Mouse (Mus musculus) embryonic facial prominence, embryonic 10.5 days (tissue): Measurements from ENCODE around the gene Gm10840. TPM values are rescaled to one million over a fixed set of nuclear protein-coding genes. Genes with fewer than 3 reads are reported as not detected.
A peak's percentile ranks its signal among the peaks of the same experiment; 100 is the strongest.
"Not testable (repeated sequence)": the region's sequence is repeated elsewhere in the genome, so short reads cannot be mapped to it uniquely, and the experiment has no call there.

Experiments used
- DNase-seq: peaks from one replicate; pipeline ENCODE4 v3.0.0-alpha.2; 2017; ENCODE audit warnings: low spot score
- H3K27ac ChIP-seq: fragments of 300-500 bp; sonication (generic); replicated peaks from 2 replicates; pipeline ENCODE4 v1.5.1; 2016; ENCODE audit warnings: mild to moderate bottlenecking
- H3K27me3 ChIP-seq: fragments of 300-500 bp; sonication (generic); replicated peaks from 2 replicates; pipeline ENCODE4 v1.6.1; 2016; ENCODE audit warnings: low read depth, mild to moderate bottlenecking; ENCODE audit not compliant: poor library complexity, severe bottlenecking
- H3K36me3 ChIP-seq: fragments of 300-500 bp; sonication (generic); replicated peaks from 2 replicates; pipeline ENCODE4 v1.6.1; 2016; ENCODE audit warnings: mild to moderate bottlenecking, moderate library complexity
- H3K4me1 ChIP-seq: fragments of 300-500 bp; sonication (generic); 2 replicates; pipeline ENCODE4 v1.6.1; 2016
- H3K4me3 ChIP-seq: fragments of 300-500 bp; sonication (generic); 2 replicates; pipeline ENCODE4 v1.5.1; 2016; ENCODE audit warnings: mild to moderate bottlenecking, moderate library complexity
- H3K9me3 ChIP-seq: fragments of 300-500 bp; sonication (generic); 2 replicates; pipeline ENCODE4 v1.6.1; 2016; ENCODE audit warnings: mild to moderate bottlenecking
- WGBS: fragments of 180-500 bp; shearing (Covaris S2); methylation state at CpG from one replicate; pipeline ENCODE4 v1.1.7; 2016; 5-methylcytosine and 5-hydroxymethylcytosine counted together
- polyA plus RNA-seq: library from polyadenylated mRNA; unstranded; fragments of >200 nt; fragmentation: Nextera tagmentation; extraction: Ambion mirVana; gene quantifications from 2 replicates; pipeline ENCODE4 v1.2.1, GENCODE M21; 2016

The Gm10840 gene
- polyA plus RNA-seq: 1.5 TPM in 1 of 2 replicates, not detected in the other

DNA sequence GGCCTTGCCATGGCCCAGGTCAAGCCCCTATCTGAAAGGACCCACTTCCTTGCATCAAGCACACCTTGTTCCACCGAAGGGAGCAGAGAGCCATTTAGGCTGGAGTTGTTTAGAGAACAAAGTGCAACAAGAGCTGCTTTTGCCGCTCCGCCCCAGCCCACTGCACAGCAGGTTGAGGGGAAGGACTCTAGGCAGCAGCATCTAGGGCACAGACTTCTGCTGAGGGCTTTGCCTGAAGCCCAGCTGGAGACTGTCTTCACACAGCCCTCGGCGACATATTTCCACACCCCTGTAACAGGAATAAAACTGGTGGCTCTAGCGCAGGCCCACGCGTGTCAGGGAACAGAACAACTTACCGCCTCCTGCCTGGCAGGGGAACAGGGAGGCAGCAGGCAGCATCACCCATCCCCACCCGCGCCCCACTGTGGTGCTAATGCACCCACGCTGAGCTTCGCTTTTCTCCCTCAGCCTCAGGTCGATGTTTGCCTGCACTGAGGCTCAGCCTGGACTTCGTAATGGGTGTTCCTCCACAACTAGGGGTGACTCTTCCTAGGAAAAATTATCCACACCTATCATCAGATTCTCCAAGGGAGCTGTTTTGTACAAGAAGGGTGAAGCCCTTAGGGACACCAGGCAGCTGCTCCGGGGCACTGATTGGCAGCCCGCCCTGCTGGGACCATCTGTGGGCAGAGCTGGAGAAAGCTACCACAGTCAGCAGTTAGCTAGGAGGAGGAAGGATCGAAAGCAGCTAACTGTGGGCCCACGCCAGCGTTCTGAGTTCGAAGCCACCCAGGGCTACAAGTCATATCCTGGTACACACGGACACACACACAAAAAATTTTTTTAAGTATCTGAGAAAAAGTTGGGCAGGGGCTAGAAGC is at the start of gene Gm10840, which contains the start of gene Limd2:
Gene Gm10840 (plus strand): TSS at position 10 of the 881 bp plus-strand sequence.
Gene Limd2 (minus strand): TSS at position 20 of the 881 bp plus-strand sequence.
- Histone ChIP-seq H3K36me3 (peaks cover 73% of the 10 kb centered on the region), H3K27me3 (no peaks in the 10 kb centered on the region), H3K27ac (peak within 1 kb of the TSS; percentile 99), H3K4me1 (peaks cover 54% of the 10 kb centered on the region), H3K9me3 (no peaks in the 10 kb centered on the region), H3K4me3 (peak within 1 kb of the TSS; percentile 90)
- peak; percentile 75 for DNase-seq
- WGBS: 27% methylated on average over 22 of the region's 22 CpGs

DNA sequence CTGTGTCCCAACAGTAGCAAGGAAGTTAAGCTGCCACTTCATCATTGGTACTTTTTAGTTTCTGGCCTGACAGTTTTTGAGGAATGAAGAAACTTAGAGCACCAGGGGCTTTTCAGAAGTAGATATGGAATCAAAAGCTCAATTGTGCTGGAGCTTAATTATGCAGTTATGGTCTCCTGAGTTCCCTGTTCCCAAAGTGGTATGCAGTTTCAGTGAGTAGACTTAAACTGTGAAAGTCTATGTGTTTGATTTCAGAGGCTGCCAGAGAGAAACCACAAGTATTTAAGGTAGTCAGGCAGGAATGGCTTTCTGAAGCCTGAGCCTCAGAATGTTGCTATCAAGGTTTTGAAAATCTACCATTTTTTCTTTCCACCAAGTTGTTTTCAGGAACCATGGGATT is 49.0 kb upstream of the Gm10840 start:
- H3K4me3 ChIP-seq: no peak overlapping the region
- no peaks in the 10 kb centered on the region for H3K9me3 ChIP-seq
- no peaks in the 10 kb centered on the region for H3K27me3 ChIP-seq
- no peak for DNase-seq
- H3K27ac ChIP-seq: no peak overlapping the region
- no peaks in the 10 kb centered on the region for H3K4me1 ChIP-seq
- H3K36me3 ChIP-seq: peaks cover 58% of the 10 kb centered on the region

DNA sequence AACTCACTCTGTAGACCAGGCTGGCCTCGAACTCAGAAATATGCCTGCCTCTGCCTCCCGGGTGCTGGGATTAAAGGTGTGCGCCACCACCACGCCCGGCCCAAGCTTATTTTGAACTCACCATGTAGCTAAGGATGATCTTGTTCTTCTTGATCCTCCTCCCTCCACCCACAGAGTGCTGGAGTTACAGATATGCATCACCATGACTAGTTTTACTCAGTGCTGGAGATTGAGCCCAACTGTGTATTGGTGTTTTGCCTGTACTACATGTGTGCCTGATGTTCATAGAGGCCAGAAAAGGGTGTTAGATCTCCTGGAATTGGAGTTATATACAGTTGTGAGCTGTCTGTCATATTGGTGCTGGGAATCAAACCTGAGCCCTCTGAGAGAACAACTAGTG is 38.4 kb upstream of the Gm10840 start:
- whole genome bisulfite sequencing: 94% methylated on average over 5 of the region's 5 CpGs
- no peaks in the 10 kb centered on the region for H3K9me3 ChIP-seq
- peaks cover 91% of the 10 kb centered on the region for H3K36me3 ChIP-seq
- H3K4me3 ChIP-seq: no peak overlapping the region
- H3K4me1 ChIP-seq: no peaks in the 10 kb centered on the region
- DNase-seq: no peak
- H3K27ac ChIP-seq: no peak overlapping the region
- H3K27me3 ChIP-seq: no peaks in the 10 kb centered on the region

DNA sequence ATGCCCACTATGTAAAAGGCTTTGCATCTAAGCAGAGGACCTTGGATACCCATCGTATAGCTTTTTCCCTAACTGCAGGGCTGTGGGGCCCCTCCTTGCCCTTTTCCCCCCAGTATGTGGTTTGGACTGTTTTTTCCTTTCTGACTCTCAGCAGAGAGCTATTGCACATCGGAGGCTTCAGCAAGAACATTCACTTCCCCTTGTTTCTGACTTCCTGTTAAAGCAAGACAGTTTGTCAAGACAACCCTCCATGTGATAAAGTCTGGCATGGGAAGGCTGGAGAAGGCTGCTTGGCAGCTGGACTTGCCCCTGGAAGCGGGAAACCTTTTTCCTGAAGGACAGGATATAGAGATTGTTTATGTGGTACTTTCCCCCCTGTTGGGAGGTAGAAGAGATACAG is 37.9 kb upstream of the Gm10840 start:
- DNase-seq: no peak
- Histone ChIP-seq H3K9me3 (no peaks in the 10 kb centered on the region), H3K36me3 (peaks cover 86% of the 10 kb centered on the region)

DNA sequence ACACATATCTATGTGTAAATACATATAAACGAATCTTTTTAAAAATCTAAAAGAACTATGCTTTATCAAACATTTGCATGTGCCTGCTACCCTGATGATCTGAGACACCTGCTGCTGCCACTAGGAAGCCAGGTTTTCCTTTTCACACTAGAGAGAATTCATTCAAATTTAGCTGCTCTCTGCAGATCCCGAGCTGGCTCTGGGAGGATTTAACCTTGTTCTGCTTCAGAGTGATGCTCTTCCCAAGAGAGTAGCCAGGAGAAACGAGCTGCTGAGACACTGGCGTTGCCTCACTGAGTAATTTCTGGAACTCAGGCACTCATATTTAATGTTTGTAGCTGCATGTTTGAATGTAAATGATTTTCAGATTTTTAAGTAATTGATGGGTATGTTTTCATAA is 35.9 kb upstream of the Gm10840 start:
- no peak for DNase-seq
- no peak overlapping the region for H3K27ac ChIP-seq
- peaks cover 85% of the 10 kb centered on the region for H3K36me3 ChIP-seq
- H3K4me3 ChIP-seq: no peak overlapping the region
- H3K4me1 ChIP-seq: no peaks in the 10 kb centered on the region
- H3K27me3 ChIP-seq: no peaks in the 10 kb centered on the region
- WGBS: 80% methylated on average over 4 of the region's 4 CpGs
- no peaks in the 10 kb centered on the region for H3K9me3 ChIP-seq

More for the DNA sequence above, 37.9 kb upstream of the Gm10840 start:
- 90% methylated on average over 3 of the region's 3 CpGs for WGBS
- Histone ChIP-seq H3K4me1 (no peaks in the 10 kb centered on the region), H3K27ac (no peak overlapping the region), H3K27me3 (no peaks in the 10 kb centered on the region), H3K4me3 (no peak overlapping the region)

DNA sequence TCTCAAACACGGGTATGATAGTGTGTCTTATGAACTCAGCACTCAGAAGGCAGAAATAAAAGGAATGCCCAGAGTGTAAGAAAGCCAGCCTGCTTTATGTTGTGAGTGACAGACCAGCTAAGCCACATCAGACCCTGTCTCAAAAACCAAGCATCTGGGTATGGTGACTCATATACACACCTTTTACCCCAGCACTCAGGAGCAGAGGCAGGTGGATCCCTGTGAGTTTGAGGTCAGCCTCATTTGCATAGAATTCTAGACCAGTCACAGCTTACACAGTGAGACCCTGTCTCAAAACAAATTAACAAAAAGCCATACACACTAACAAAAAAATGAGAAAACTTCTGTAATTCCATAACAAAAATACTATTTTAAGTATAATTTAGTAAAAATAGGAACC is 34.8 kb upstream of the Gm10840 start:
- Histone ChIP-seq H3K4me1 (no peaks in the 10 kb centered on the region), H3K4me3 (no peak overlapping the region), H3K36me3 (peaks cover 87% of the 10 kb centered on the region), H3K27me3 (no peaks in the 10 kb centered on the region), H3K9me3 (no peaks in the 10 kb centered on the region), H3K27ac (no peak overlapping the region)
- 77% methylated on average over 1 of the region's 1 CpGs for WGBS
- DNase-seq: no peak

DNA sequence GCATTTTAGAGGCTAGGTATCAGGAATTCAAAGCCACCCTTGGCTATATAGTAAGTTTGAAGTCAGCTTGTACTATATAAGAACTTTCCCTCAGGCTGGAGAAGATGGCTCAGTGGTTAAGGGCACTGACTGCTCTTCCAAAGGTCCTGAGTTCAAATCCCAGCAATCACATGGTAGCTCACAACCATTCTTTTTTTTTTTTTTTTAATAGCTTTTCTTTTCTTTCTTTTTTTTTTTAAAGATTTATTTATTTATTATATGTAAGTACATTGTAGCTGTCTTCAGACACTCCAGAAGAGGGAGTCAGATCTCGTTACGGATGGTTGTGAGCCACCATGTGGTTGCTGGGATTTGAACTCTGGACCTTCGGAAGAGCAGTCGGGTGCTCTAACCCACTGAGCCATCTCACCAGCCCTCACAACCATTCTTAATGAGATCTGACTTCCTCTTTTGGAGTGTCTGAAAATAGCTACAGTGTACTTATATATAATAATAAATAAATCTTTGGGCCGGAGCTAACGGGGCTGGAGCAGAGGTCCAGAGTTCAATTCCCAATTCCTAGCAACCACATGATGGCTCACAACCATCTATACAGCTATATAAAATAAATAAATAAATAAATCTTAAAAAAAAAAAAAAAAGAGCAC is 33.8 kb upstream of the Gm10840 start:
- not testable (repeated sequence) for H3K27me3 ChIP-seq, DNase-seq
- 98% methylated on average over 6 of the region's 6 CpGs for WGBS

DNA sequence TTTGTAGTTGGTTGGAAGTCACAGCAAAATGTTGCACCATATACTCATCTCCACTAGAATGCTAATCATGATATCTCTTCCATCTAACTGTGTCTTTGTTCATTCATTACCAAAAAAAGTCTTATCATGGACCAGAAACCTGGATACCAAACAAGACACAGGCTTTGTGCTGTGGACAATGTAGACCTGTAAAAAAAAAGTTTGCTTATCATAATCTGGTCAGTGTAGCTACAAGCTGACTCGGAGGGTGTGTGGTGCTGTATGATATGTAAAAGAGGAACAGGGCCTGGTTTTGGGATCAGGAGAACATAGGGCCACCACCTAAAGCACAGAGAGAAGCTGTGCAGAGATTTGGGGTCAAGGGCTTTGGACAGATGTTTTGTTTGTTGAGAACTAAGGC is 31.2 kb upstream of the Gm10840 start:
- Histone ChIP-seq H3K9me3 (no peaks in the 10 kb centered on the region), H3K27ac (no peak overlapping the region), H3K4me3 (no peak overlapping the region), H3K36me3 (peaks cover 57% of the 10 kb centered on the region), H3K4me1 (peaks cover 5% of the 10 kb centered on the region), H3K27me3 (no peaks in the 10 kb centered on the region)
- WGBS: 90% methylated on average over 1 of the region's 1 CpGs
- DNase-seq: no peak

More for the DNA sequence above, 33.8 kb upstream of the Gm10840 start:
- not testable (repeated sequence) for H3K9me3 ChIP-seq, H3K4me1 ChIP-seq, H3K4me3 ChIP-seq, H3K27ac ChIP-seq
- H3K36me3 ChIP-seq: peaks cover 82% of the 10 kb centered on the region

DNA sequence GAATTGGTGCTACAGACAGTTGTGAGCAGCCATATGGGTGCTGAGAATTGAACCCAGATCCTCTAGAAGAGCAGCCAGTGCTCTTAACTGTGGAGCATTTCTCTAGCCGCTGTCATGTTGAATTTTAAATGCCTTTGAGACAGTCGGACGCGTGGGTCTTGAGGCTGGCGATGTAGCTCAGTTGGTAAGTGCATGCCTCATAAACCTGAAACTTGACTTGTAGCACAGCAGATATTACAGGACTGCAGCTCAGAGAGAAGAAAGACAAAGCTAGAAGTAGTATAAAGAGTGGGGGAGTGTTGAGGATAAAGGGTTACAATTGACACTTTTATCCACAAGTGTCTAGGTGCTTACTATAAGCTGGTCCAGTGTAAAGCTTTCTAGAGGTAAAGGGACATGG is 28.1 kb upstream of the Gm10840 start:
- peaks cover 14% of the 10 kb centered on the region for H3K4me1 ChIP-seq
- 92% methylated on average over 5 of the region's 5 CpGs for WGBS
- H3K27ac ChIP-seq: no peak overlapping the region
- peaks cover 62% of the 10 kb centered on the region for H3K36me3 ChIP-seq
- H3K9me3 ChIP-seq: no peaks in the 10 kb centered on the region
- no peak overlapping the region for H3K4me3 ChIP-seq
- no peaks in the 10 kb centered on the region for H3K27me3 ChIP-seq
- DNase-seq: no peak

DNA sequence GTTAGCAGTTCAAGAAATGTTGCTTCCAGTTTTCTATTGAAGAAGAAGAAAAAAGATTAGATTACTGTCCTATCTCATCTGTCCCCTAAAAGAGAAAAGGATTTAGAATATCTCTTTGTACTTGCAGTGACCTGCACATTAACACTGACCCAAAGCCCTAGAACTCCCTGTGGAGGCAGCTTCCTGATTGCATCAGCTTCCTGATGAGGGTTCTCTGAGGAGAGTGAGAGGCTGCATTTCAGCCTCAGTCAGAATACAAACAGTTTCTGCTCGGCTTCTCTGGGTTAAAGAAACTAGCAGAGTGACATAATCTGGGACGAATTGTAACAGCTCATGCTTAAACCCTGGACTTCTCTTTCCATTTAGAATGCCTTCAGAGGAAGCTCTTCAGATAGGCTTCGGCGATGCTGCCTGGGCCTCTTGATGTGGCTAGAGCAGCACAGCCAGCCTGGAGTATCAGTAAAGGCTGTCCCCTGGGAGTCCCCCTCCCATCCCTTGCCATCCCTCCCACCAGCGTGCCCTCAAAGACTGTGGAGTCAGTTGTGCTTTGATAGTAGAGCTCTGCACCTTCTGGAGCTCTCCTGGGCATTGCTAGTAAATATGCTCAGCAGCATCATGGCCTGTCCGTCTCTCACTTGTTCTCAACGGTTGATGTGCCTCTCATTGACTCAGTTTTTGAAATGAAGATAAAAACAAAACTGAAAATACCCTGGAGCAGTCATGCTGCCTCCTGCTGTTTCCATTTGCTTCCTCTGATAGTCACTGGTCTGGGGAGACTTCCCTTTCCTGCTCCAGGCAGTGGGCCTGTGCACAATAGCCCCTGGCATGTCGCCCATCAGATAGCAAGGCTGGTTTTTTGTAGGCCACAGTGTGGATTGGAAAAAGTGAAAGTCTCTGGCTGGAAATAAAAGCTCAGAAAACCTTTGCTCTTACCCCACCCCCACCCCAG is 25.8 kb upstream of the Gm10840 start:
- Histone ChIP-seq H3K27ac (peak overlapping the region; percentile 68), H3K4me3 (peak overlapping the region; percentile 29; the same call in 1 of the 2 replicates), H3K9me3 (no peaks in the 10 kb centered on the region), H3K27me3 (no peaks in the 10 kb centered on the region), H3K36me3 (peaks cover 55% of the 10 kb centered on the region), H3K4me1 (peaks cover 14% of the 10 kb centered on the region)
- DNase-seq: peak; percentile 33
- WGBS: 37% methylated on average over 8 of the region's 8 CpGs

DNA sequence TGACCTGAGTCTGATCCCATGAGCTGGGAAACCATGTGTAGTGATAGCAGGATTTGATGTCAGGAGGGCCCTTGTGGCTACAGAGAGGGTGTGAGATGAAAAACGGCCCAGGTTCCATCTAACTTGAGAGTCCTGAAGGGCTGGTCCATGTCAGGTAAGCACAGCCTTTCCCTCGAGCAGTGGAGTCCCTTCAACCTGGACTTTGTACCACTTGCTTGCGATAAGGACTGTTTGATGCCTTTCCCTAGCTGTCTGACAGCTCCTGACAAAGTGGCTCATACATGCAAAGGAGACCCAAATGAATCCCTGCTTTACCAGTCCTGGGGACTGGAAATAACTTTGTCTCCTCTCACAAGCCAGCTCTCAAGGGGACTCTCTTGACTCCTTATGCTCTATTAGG is 9.4 kb upstream of the Gm10840 start:
- 91% methylated on average over 3 of the region's 3 CpGs for WGBS
- Histone ChIP-seq H3K4me1 (peaks cover 6% of the 10 kb centered on the region; the same call in 1 of the 2 replicates), H3K27ac (no peak overlapping the region), H3K4me3 (no peak overlapping the region), H3K9me3 (no peaks in the 10 kb centered on the region), H3K36me3 (peaks cover 97% of the 10 kb centered on the region), H3K27me3 (no peaks in the 10 kb centered on the region)
- no peak for DNase-seq

DNA sequence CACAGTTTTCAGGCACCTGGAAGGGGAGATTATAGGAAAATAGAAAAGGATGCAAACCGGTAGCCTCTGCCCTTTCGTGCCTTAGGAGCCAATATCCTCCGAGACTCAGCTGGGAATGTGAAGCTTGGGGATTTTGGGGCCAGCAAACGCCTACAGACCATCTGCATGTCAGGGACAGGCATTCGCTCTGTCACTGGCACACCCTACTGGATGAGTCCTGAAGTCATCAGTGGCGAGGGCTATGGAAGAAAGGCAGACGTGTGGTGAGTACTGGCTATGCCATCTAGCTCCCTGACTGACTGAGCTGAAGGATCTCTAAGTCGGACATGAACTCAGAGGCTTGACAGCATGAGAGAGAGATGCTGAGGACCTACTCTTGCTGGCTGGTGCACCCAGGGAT is 8.5 kb upstream of the Gm10840 start:
- Histone ChIP-seq H3K36me3 (peaks cover 99% of the 10 kb centered on the region), H3K27me3 (no peaks in the 10 kb centered on the region), H3K4me3 (no peak overlapping the region), H3K9me3 (no peaks in the 10 kb centered on the region), H3K27ac (no peak overlapping the region), H3K4me1 (peaks cover 12% of the 10 kb centered on the region; the same call in 1 of the 2 replicates)
- no peak for DNase-seq
- WGBS: 78% methylated on average over 8 of the region's 8 CpGs
